Mouse (Mus musculus) embryonic facial prominence, embryonic 13.5 days (tissue): Measurements from ENCODE around the gene Twistnb. TPM values are rescaled to one million over a fixed set of nuclear protein-coding genes. Genes with fewer than 3 reads are reported as not detected.

Experiments
- ATAC-seq: fragments of 200-750 bp; cut with Nextera tagmentation; 2 replicates; pipeline ENCODE4 v1.8.0; 2017; ENCODE audit warnings: low read depth; ENCODE audit not compliant: insufficient number of reproducible peaks, insufficient read depth, low FRiP score, low TSS enrichment
- H3K27ac ChIP-seq: fragments of 300-500 bp; sonication (generic); 2 replicates; pipeline ENCODE4 v1.5.1; 2015; ENCODE audit warnings: moderate library complexity, mild to moderate bottlenecking, inconsistent platforms
- H3K27me3 ChIP-seq: fragments of 300-500 bp; sonication (generic); 2 replicates; pipeline ENCODE4 v1.6.1; 2015; ENCODE audit warnings: mild to moderate bottlenecking, inconsistent platforms
- H3K36me3 ChIP-seq: fragments of 300-500 bp; sonication (generic); 2 replicates; pipeline ENCODE4 v1.6.1; 2015; ENCODE audit warnings: mild to moderate bottlenecking, inconsistent platforms
- H3K4me1 ChIP-seq: fragments of 300-500 bp; sonication (generic); 2 replicates; pipeline ENCODE4 v1.6.1; 2015; ENCODE audit warnings: inconsistent platforms
- H3K4me2 ChIP-seq: fragments of 300-500 bp; sonication (generic); 2 replicates; pipeline ENCODE4 v1.6.1; 2015; ENCODE audit warnings: moderate library complexity, mild to moderate bottlenecking, inconsistent platforms
- H3K4me3 ChIP-seq: fragments of 300-500 bp; sonication (generic); 2 replicates; pipeline ENCODE4 v1.5.1; 2015; ENCODE audit warnings: mild to moderate bottlenecking, inconsistent platforms
- H3K9ac ChIP-seq: fragments of 300-500 bp; sonication (generic); 2 replicates; pipeline ENCODE4 v1.6.1; 2015; ENCODE audit warnings: mild to moderate bottlenecking, inconsistent platforms
- H3K9me3 ChIP-seq: fragments of 300-500 bp; sonication (generic); 2 replicates; pipeline ENCODE4 v1.6.1; 2016; ENCODE audit warnings: inconsistent platforms
- WGBS: fragments of 180-500 bp; shearing (Covaris S2); methylation state at CpG from one replicate; pipeline ENCODE4 v1.1.7; 2015; ENCODE audit warnings: mixed read lengths; 5-methylcytosine and 5-hydroxymethylcytosine counted together
- polyA plus RNA-seq: library from polyadenylated mRNA; unstranded; fragments of >200 nt; fragmentation: Nextera tagmentation; extraction: Ambion mirVana; gene quantifications from 2 replicates; pipeline ENCODE4 v1.2.1, GENCODE M21; 2015

Gene Twistnb
- 58.5 and 60.7 TPM in 2 replicates for polyA plus RNA-seq

DNA sequence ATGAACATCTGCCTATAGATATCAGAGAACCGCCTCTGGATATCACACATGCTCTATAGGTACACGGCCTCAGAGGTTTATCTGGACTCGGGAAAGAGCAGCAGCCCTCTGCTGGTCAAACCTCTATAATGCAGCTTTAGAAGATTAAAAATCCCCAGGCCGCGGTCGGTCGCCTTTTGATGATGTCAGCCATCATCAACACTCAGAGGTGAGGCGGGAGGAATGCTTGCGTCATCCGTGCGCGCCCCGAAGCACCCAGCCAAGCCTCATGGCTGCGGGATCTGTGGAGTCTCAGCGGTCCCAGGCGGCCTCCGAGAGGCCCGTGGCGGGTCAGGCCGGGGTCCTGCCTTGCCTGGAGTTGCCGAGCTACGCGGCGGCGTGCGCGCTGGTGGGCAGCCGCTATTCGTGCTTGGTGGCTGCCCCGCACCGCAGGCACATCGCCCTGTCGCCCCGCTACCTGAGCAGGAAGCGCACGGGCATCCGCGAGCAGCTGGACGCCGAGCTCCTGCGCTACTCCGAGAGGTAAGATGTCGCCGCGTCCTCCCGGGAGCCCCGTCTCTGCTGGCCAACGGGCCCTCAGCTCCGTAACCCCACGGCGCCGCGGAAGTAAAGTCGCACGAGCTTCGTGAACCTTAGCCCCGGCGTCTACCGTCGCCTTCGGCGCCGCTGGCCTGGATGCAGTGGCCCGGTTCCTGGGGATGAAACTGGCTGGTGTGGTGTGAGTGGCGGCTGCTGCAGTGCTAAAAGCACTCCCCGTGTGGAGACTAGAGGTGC lies at the start of gene Twistnb:
Twistnb (plus strand) TSS at position 249 of the 774 bp plus-strand sequence.
- Histone ChIP-seq H3K9me3 (no peaks in the 10 kb centered on the region), H3K4me3 (peak within 1 kb of the TSS; percentile 95), H3K27me3 (0 out of 2 replicates have a peak, but pooled peaks cover 3% of the 10 kb centered on the region), H3K9ac (peak within 1 kb of the TSS; percentile 87), H3K27ac (peak within 1 kb of the TSS; percentile 78), H3K4me2 (peak within 1 kb of the TSS; percentile 75), H3K4me1 (peaks cover 5% of the 10 kb centered on the region), H3K36me3 (peaks cover 7% of the 10 kb centered on the region)
- ATAC-seq = peak; percentile 94
- WGBS = under 1% methylated on average over 65 of the region's 66 CpGs

- Histone ChIP-seq H3K4me1 (no peaks in the 10 kb centered on the region), H3K4me2 (no peak overlapping the region), H3K27ac (no peak overlapping the region), H3K9ac (no peak overlapping the region), H3K27me3 (no peaks in the 10 kb centered on the region), H3K36me3 (no peaks in the 10 kb centered on the region), H3K9me3 (no peaks in the 10 kb centered on the region), H3K4me3 (no peak overlapping the region)
- WGBS = 7% methylated on average over 5 of the region's 5 CpGs
- ATAC-seq = peak; percentile 53; the same call in 1 of the 2 replicates
Observed at GRCm38 (mm10) chr12:33388842-33389241, 40.6 kb upstream of the Twistnb start.

DNA sequence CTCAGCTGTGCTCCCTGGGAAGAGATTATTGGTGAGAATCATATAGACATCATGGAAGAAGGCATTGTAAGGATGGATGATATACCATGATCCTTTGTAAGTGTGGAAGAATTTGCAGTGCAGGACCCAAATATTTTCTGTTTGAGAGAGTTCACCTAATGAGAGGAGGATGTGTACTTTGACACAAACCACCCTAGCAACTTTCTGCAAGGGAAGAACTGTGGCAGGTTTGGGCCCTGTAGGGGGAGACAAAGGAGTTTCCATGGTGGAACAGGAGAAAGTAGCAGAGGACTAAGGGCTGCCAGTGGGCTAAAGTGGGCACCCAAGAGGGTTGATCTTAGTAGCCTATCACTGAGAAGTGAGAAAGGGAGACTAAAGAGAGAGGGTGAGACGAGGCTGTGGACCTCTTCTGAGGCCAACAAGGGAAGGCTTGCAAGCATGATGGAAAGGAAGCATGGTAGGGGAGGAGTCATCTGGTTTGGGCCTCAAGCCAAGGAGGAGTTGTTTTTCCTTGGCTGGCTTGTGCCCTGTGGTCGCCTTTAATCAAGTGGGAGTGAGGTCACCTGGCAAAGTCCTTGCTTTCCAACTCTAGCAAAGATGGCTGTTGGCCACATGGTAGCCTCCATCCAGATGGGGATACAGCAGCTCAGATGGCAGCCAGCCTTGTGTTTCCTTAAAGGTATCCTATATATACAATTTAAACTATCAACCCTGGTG lies 38.4 kb upstream of the Twistnb start:
- H3K27ac ChIP-seq = no peak overlapping the region
- H3K4me2 ChIP-seq = no peak overlapping the region
- H3K4me3 ChIP-seq = no peak overlapping the region
- H3K9ac ChIP-seq = no peak overlapping the region
- H3K36me3 ChIP-seq = no peaks in the 10 kb centered on the region
- 58% methylated on average over 2 of the region's 2 CpGs for WGBS
- ATAC-seq = no peak
- H3K4me1 ChIP-seq = peaks cover 7% of the 10 kb centered on the region
- H3K27me3 ChIP-seq = no peaks in the 10 kb centered on the region
- H3K9me3 ChIP-seq = no peaks in the 10 kb centered on the region

- H3K9ac ChIP-seq = peak within 1 kb of the TSS; percentile 62
- ATAC-seq = no peak
Observed at GRCm38 (mm10) chr12:33394804-33395623, 34.4 kb upstream of the Twistnb start, which contains the start of gene Efcab10. Gene Efcab10, plus strand, starts transcription at chr12:33394854.

DNA sequence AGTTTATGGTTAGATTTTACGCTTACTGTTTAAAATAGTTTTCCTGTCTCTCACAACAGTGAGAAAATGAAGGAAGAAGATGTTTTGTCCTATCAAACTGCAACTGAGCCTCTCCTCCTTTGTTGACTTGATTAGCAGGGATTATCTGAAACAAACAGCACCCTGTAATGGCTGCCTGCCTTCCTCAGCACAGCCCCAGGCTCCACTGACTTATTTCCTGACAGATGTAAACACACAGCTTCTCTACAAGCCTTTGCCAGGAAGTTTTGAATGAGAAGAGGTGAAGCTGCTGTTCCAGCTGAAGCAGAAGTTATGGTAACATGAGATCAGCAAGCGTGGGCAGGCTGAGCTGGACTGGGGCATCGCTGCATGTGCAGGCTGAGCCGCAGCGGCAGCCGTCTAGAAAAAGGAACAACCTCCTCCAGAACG lies 26.2 kb upstream of the Twistnb start:
- H3K9ac ChIP-seq = no peak overlapping the region
- whole genome bisulfite sequencing = 17% methylated on average over 7 of the region's 7 CpGs
- H3K36me3 ChIP-seq = no peaks in the 10 kb centered on the region
- no peaks in the 10 kb centered on the region for H3K4me1 ChIP-seq
- no peaks in the 10 kb centered on the region for H3K9me3 ChIP-seq
- no peak overlapping the region for H3K4me2 ChIP-seq
- H3K27ac ChIP-seq = no peak overlapping the region
- no peak for ATAC-seq
- H3K4me3 ChIP-seq = no peak overlapping the region
- H3K27me3 ChIP-seq = no peaks in the 10 kb centered on the region

More at GRCm38 (mm10) chr12:33394804-33395623, 34.4 kb upstream of the Twistnb start, which contains the start of gene Efcab10:
- 11% methylated on average over 24 of the region's 24 CpGs for WGBS
- H3K9me3 ChIP-seq = no peaks in the 10 kb centered on the region
- H3K4me2 ChIP-seq = peak within 1 kb of the TSS; percentile 68
- H3K27ac ChIP-seq = no peak within 1 kb of the TSS
- no peaks in the 10 kb centered on the region for H3K27me3 ChIP-seq
- no peaks in the 10 kb centered on the region for H3K36me3 ChIP-seq
- peaks cover 7% of the 10 kb centered on the region for H3K4me1 ChIP-seq
- peak within 1 kb of the TSS; percentile 35 for H3K4me3 ChIP-seq

DNA sequence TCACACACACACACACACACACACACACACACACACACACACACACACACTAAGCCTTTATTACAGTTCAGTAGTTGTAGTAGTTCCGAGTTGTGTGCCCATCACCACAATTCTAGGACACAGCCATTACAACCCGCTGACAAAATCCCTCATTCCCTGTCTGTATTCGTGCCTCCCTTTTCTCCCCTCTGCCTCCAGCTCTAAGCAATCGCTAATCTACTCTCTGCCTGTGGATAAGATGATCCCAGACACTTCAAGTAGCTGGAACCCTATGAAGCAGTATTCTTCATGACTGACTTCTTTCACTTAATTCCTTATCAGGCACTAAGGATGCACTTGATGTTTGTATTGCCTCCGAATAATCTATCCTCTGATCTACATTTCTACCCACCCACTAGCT lies 24.4 kb upstream of the Twistnb start:
- H3K4me2 ChIP-seq = no peak overlapping the region
- H3K36me3 ChIP-seq = no peaks in the 10 kb centered on the region
- no peaks in the 10 kb centered on the region for H3K27me3 ChIP-seq
- H3K9ac ChIP-seq = no peak overlapping the region
- no peaks in the 10 kb centered on the region for H3K4me1 ChIP-seq
- WGBS = 60% methylated on average over 5 of the region's 5 CpGs
- no peak overlapping the region for H3K4me3 ChIP-seq
- no peak for ATAC-seq
- no peak overlapping the region for H3K27ac ChIP-seq
- H3K9me3 ChIP-seq = no peaks in the 10 kb centered on the region

- Histone ChIP-seq H3K27me3 (no peaks in the 10 kb centered on the region), H3K36me3 (no peaks in the 10 kb centered on the region), H3K4me2 (no peak overlapping the region), H3K9me3 (no peaks in the 10 kb centered on the region), H3K9ac (no peak overlapping the region), H3K27ac (no peak overlapping the region), H3K4me3 (no peak overlapping the region), H3K4me1 (no peaks in the 10 kb centered on the region)
- 33% methylated on average over 6 of the region's 6 CpGs for WGBS
- ATAC-seq = no peak
Observed at GRCm38 (mm10) chr12:33405398-33406026, 23.9 kb upstream of the Twistnb start.

GRCm38 (mm10) chr12:33411580-33412151 lies 17.8 kb upstream of the Twistnb start:
- 53% methylated on average over 6 of the region's 6 CpGs for WGBS
- H3K9me3 ChIP-seq = no peaks in the 10 kb centered on the region
- H3K36me3 ChIP-seq = no peaks in the 10 kb centered on the region

GRCm38 (mm10) chr12:33424329-33424728 lies 5.1 kb upstream of the Twistnb start:
- no peak overlapping the region for H3K27ac ChIP-seq
- H3K4me3 ChIP-seq = no peak overlapping the region
- WGBS = 29% methylated on average over 3 of the region's 3 CpGs
- H3K36me3 ChIP-seq = no peaks in the 10 kb centered on the region
- no peaks in the 10 kb centered on the region for H3K4me1 ChIP-seq
- H3K9ac ChIP-seq = no peak overlapping the region
- no peak for ATAC-seq
- H3K9me3 ChIP-seq = no peaks in the 10 kb centered on the region
- peaks cover 12% of the 10 kb centered on the region for H3K27me3 ChIP-seq
- no peak overlapping the region for H3K4me2 ChIP-seq

More at GRCm38 (mm10) chr12:33411580-33412151, 17.8 kb upstream of the Twistnb start:
- Histone ChIP-seq H3K9ac (no peak overlapping the region), H3K27me3 (no peaks in the 10 kb centered on the region), H3K27ac (no peak overlapping the region), H3K4me2 (no peak overlapping the region), H3K4me3 (no peak overlapping the region), H3K4me1 (no peaks in the 10 kb centered on the region)
- no peak for ATAC-seq

DNA sequence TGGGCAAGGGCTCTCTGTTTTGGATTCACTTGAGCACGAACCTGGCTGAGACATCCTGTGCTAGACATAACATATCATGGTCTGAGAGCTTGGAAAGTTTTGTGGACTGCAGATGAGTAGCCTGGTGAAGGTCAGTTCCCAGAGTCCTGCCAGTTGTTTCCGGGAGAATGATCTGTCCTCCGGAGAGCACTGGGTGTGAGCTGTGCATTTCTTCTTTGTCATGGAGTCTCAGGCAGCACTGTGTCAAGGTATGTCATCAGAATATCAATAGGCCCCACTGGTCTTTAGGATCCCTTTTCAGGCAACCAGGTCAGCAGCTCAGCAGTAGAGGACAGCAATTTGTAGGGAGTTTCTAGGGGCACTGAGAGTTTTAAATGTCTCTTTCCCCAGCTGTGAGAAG lies 2.1 kb upstream of the Twistnb start:
- no peaks in the 10 kb centered on the region for H3K36me3 ChIP-seq
- peaks cover 12% of the 10 kb centered on the region for H3K27me3 ChIP-seq
- no peak overlapping the region for H3K4me3 ChIP-seq
- H3K4me2 ChIP-seq = no peak overlapping the region
- H3K9me3 ChIP-seq = no peaks in the 10 kb centered on the region
- H3K27ac ChIP-seq = no peak overlapping the region
- H3K9ac ChIP-seq = no peak overlapping the region
- peaks cover 5% of the 10 kb centered on the region for H3K4me1 ChIP-seq
- no peak for ATAC-seq
- WGBS = 24% methylated on average over 3 of the region's 3 CpGs
